Mouse (Mus musculus) testis, adult 2 months (tissue): Measurements from ENCODE around the gene Rab11fip3.
"Not testable (repeated sequence)": the region's sequence is repeated elsewhere in the genome, so short reads cannot be mapped to it uniquely, and the experiment has no call there.

ENCODE experiments used
- CTCF ChIP-seq: fragments of 200-500 bp; IDR thresholded peaks from 2 replicates; pipeline ENCODE4 v1.5.1; 2012; ENCODE audit warnings: low read depth, mild to moderate bottlenecking, inconsistent platforms, low read length, moderate library complexity; ENCODE audit not compliant: control insufficient read depth, insufficient read depth, insufficient replicate concordance
- POLR2A ChIP-seq: fragments of 200-500 bp; IDR thresholded peaks from 2 replicates; pipeline ENCODE4 v1.6.1; 2012; ENCODE audit warnings: low read depth, mild to moderate bottlenecking, inconsistent platforms, low read length, moderate library complexity; ENCODE audit not compliant: control insufficient read depth

DNA sequence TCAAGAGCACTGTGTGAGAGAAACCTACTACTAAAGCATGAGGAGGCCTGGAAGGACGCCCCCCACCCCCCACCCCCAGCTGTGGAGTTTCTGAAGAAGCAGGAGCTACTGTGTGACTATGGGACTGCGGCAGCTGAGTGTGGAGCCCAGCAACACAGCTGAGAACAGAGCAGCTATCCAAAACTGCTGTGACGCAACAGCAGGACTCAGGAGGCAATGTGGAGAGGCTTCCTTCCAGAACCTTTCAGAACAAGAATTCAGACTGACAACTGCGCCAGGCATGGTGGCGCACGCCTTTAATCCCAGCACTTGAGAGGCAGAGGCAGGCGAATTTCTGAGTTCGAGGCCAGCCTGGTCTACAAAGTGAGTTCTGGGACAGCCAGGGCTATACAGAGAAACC is 28.6 kb downstream of the Rab11fip3 start:
- not testable (repeated sequence) for TF ChIP-seq CTCF, POLR2A
